Mouse (Mus musculus): ENCODE measurements at regions not wholly inside any gene's neighbourhood (a gene's known extent, or its start where the extent isn't known, plus 50 kb on each side); places are given as distances from the start of the nearest gene placed in this dataset.

- TF ChIP-seq CTCF (IDR thresholded peaks at IDR 0.05; ENCODE audit: low read depth, low read length) = no peak
- no peak for TF ChIP-seq POLR2A (IDR thresholded peaks at IDR 0.05; ENCODE audit: borderline replicate concordance, low read depth, low read length)
Observed at GRCm38 (mm10) chr4:153905076-153905475, 52.0 kb upstream of the A430005L14Rik start.
